Mouse (Mus musculus) forebrain, embryonic 15.5 days (tissue): Measurements from ENCODE around the gene Rbfox1. TPM values are rescaled to one million over a fixed set of nuclear protein-coding genes. Genes with fewer than 3 reads are reported as not detected.

Experiments used
- ATAC-seq: fragments of 200-750 bp; cut with Nextera tagmentation; replicated peaks from 2 replicates; pipeline ENCODE4 v1.8.0; 2017; ENCODE audit warnings: mild to moderate bottlenecking, moderate TSS enrichment, moderate library complexity
- H3K27ac ChIP-seq: fragments of 300-500 bp; sonication (generic); replicated peaks from 2 replicates; pipeline ENCODE4 v1.5.1; 2015; ENCODE audit warnings: mild to moderate bottlenecking, inconsistent platforms
- H3K27me3 ChIP-seq: fragments of 300-500 bp; sonication (generic); 2 replicates; pipeline ENCODE4 v1.6.1; 2015; ENCODE audit warnings: inconsistent platforms
- H3K36me3 ChIP-seq: fragments of 300-500 bp; sonication (generic); 2 replicates; pipeline ENCODE4 v1.6.1; 2015; ENCODE audit warnings: mild to moderate bottlenecking, inconsistent platforms
- H3K4me1 ChIP-seq: fragments of 300-500 bp; sonication (generic); 2 replicates; pipeline ENCODE4 v1.6.1; 2015; ENCODE audit warnings: inconsistent platforms
- H3K4me2 ChIP-seq: fragments of 300-500 bp; sonication (generic); replicated peaks from 2 replicates; pipeline ENCODE4 v1.6.1; 2015; ENCODE audit warnings: mild to moderate bottlenecking, inconsistent platforms
- H3K4me3 ChIP-seq: fragments of 300-500 bp; sonication (generic); 2 replicates; pipeline ENCODE4 v1.5.1; 2015; ENCODE audit warnings: mild to moderate bottlenecking, inconsistent platforms
- H3K9ac ChIP-seq: fragments of 300-500 bp; sonication (generic); replicated peaks from 2 replicates; pipeline ENCODE4 v1.6.1; 2015; ENCODE audit warnings: mild to moderate bottlenecking, inconsistent platforms
- H3K9me3 ChIP-seq: fragments of 300-500 bp; sonication (generic); 2 replicates; pipeline ENCODE4 v1.6.1; 2016; ENCODE audit warnings: inconsistent platforms
- WGBS: fragments of 180-500 bp; shearing (Covaris S2); methylation state at CpG from one replicate; pipeline ENCODE4 v1.1.7; 2015; ENCODE audit warnings: mixed read lengths; 5-methylcytosine and 5-hydroxymethylcytosine counted together
- polyA plus RNA-seq: library from polyadenylated mRNA; unstranded; fragments of >200 nt; fragmentation: Nextera tagmentation; extraction: Ambion mirVana; gene quantifications from 2 replicates; pipeline ENCODE4 v1.2.1, GENCODE M21; 2015

Rbfox1 gene
- polyA plus RNA-seq, 1 experiment from 2014 or later, result 173 TPM

DNA sequence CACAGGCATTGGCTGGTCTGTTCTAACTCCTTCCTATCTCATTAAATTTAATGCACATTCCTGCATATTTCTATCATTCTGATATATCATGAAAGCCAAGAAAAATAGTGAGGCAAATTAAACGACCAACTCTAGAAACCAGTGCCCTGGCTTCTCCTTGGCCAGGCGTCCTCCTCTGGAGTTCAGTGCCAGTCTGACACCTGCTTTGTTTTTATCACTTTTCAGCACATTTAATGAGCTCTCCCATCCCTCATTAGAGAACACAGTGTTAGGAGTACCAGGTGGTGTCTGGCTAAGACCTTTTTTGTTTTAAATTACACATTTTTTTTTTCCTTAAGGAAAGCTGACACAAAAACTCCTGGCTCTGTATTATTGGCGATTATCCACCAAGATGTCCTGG is 1489.0 kb downstream of the Rbfox1 start:
- no peaks in the 10 kb centered on the region for H3K27me3 ChIP-seq
- H3K9ac ChIP-seq, result no peak overlapping the region
- peaks cover 9% of the 10 kb centered on the region for H3K4me1 ChIP-seq
- no peaks in the 10 kb centered on the region for H3K36me3 ChIP-seq
- no peak overlapping the region for H3K4me2 ChIP-seq
- H3K4me3 ChIP-seq, result no peak overlapping the region
- peak overlapping the region; percentile 78 for H3K27ac ChIP-seq
- no peaks in the 10 kb centered on the region for H3K9me3 ChIP-seq
- WGBS, result 21% methylated on average over 3 of the region's 3 CpGs
- peak; percentile 91 for ATAC-seq

DNA sequence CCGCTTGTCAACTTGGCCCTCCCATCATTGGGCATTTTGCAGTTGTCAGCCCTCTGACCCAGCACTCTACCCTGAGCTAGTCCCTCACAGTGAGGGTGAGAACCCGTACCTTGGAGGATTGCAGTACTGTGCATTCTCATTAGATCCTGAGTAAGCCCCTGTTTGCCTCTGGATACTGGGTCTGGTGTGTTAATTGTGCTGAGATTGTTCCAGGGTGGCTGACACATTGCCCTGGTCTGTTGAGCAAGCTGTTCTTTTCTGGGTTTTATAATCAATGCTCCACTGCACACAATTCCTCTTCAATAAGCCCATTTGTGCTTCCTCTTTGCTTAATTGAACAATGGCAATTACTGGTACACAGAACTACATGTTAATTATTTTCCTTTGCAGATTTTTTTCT is 1489.5 kb downstream of the Rbfox1 start:
- 12% methylated on average over 2 of the region's 2 CpGs for WGBS
- Histone ChIP-seq H3K27me3 (no peaks in the 10 kb centered on the region), H3K4me1 (peaks cover 9% of the 10 kb centered on the region), H3K9ac (no peak overlapping the region), H3K27ac (peak overlapping the region; percentile 78), H3K9me3 (no peaks in the 10 kb centered on the region), H3K4me2 (no peak overlapping the region), H3K36me3 (no peaks in the 10 kb centered on the region), H3K4me3 (no peak overlapping the region)
- ATAC-seq, result peak; percentile 86

DNA sequence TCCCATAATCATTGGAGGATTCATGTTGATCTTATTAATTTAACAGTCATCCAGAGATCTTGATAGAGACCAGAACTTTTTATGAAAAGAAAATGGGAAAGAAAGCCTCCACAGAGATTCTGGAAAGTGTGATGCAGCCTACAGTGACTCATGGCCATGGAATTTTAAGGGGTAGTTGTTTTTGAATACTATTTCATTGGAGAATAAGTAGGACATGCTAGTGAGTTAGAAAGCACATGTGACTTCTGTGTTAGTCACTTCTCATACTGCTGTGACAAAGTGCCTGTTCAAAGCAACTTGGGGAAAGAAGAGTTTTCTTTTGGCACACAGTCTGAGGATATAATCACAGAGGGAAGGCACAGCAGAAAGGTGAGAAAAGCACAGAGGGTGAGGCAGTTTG is 1510.9 kb downstream of the Rbfox1 start:
- H3K27ac ChIP-seq, result no peak overlapping the region
- no peaks in the 10 kb centered on the region for H3K36me3 ChIP-seq

DNA sequence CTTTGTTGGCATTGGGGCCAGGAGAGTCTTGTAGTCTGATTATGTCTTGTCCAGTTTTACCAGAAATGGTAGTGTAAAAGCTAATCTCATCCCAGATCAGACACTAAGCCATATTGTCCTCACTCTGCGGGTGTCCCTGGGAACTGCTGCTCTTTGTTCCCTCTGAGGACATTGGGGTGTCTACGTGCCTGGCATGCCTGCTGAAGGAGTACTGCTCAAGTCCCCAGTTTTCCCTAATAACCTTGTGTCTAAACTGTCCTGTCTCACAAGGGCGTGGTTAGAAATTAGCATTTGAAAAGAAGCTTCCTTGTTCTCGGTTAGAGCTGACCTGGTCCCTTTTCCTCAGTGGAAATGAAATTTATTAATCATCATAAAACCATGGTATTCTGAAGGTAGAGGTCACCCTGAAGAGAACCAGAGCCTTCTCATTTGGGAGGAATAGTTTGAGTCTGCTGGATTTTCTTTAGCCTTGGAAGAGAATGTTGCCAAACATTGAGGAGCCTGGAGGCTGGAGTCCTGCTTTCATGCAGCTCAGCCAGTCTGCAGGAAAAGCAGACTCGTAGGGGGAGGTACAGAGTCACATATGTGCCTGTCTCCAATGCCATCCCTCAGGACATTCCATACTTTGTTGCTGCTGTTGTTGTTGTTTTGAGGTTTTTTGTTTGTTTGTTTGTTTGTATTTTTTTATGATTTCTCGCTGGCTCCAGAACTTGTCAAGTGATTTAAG is 1519.8 kb downstream of the Rbfox1 start:
- no peak overlapping the region for H3K27ac ChIP-seq
- ATAC-seq, result 0 out of 2 replicates have a peak, but pooled peaks have one; percentile 32
- 11% methylated on average over 6 of the region's 6 CpGs for WGBS

More for the DNA sequence above, 1510.9 kb downstream of the Rbfox1 start:
- no peak for ATAC-seq
- Histone ChIP-seq H3K9ac (no peak overlapping the region), H3K4me2 (no peak overlapping the region), H3K4me1 (no peaks in the 10 kb centered on the region), H3K27me3 (no peaks in the 10 kb centered on the region), H3K4me3 (no peak overlapping the region), H3K9me3 (no peaks in the 10 kb centered on the region)

DNA sequence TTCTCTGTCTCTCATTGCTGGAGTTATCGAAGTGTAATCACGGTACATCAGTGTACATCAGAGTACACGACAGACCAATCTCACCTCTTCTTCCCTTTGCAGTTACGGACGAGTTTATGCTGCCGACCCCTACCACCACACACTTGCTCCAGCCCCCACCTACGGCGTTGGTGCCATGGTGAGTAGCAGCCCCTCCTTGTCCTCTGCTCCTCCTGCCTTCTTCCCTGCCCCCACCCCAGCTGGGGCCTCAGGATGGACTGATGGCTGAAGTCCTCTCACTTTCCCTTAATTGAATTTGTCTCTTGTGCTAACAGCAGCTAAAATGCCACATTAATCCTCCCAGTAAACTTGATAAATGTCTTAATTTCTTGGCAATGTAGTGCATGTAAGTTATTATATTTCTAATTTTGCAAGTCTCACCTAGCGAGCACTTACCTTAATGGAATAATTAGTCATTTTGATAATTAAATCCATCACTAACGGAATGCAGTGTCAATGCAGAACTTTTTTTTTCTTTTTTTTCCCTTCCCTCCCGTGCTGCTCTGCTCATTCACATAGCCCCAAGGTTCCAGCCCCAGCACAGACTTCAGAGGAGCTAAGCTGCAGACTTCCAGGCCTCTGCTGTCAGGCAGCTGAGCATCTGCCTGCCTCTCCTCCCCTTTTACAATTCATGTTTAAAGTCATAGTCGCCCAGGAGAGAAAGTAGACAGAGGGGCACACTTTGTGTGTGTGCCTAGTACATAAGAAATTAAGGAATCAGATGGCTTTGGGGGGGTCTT is 1522.9 kb downstream of the Rbfox1 start:
- no peaks in the 10 kb centered on the region for H3K27me3 ChIP-seq
- H3K4me1 ChIP-seq, result peaks cover 11% of the 10 kb centered on the region
- H3K4me2 ChIP-seq, result no peak overlapping the region
- 48% methylated on average over 12 of the region's 12 CpGs for WGBS
- no peak overlapping the region for H3K27ac ChIP-seq
- no peak for ATAC-seq
- no peak overlapping the region for H3K9ac ChIP-seq
- no peak overlapping the region for H3K4me3 ChIP-seq
- H3K9me3 ChIP-seq, result no peaks in the 10 kb centered on the region
- no peaks in the 10 kb centered on the region for H3K36me3 ChIP-seq

More for the DNA sequence above, 1519.8 kb downstream of the Rbfox1 start:
- Histone ChIP-seq H3K4me2 (no peak overlapping the region), H3K36me3 (no peaks in the 10 kb centered on the region), H3K9me3 (no peaks in the 10 kb centered on the region), H3K9ac (no peak overlapping the region), H3K4me1 (peaks cover 11% of the 10 kb centered on the region), H3K27me3 (no peaks in the 10 kb centered on the region), H3K4me3 (no peak overlapping the region)

DNA sequence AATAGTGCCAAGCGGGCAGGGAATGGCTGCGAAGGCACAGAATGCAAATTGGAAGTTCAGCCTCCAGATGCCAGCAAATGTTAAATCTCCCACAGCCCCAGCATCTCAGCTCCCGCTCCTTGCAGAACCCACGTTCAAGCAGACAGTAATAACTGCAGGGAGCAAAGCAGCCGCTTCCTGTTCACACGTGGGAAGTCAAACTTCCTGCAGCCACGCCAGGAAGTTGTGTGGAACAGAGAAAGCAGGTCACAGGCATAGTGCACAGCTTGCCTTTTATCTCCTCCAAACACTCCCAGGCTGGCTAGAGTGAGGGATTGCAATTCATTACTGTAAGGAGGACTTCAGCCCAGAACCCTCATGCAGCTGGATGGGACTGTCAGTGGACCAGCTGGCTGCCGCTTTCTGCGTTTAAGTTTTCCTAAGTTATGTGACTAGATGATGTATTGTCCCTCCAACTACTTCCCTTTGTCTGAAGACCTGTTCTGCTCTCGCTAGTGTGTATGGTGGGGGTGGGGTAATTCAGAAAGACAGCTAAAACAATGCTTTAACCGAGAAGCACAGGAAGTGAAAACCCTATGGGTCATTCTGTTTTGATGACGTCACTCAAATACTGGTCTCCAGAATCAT is 1534.6 kb downstream of the Rbfox1 start:
- no peaks in the 10 kb centered on the region for H3K27me3 ChIP-seq
- no peak overlapping the region for H3K27ac ChIP-seq
- peaks cover 11% of the 10 kb centered on the region; the same call in 1 of the 2 replicates for H3K4me1 ChIP-seq
- H3K4me3 ChIP-seq, result no peak overlapping the region
- H3K9me3 ChIP-seq, result no peaks in the 10 kb centered on the region
- peak; percentile 35; the same call in 1 of the 2 replicates for ATAC-seq
- H3K4me2 ChIP-seq, result no peak overlapping the region; the same call in 1 of the 2 replicates
- H3K9ac ChIP-seq, result no peak overlapping the region
- WGBS, result 27% methylated on average over 12 of the region's 12 CpGs
- no peaks in the 10 kb centered on the region for H3K36me3 ChIP-seq

DNA sequence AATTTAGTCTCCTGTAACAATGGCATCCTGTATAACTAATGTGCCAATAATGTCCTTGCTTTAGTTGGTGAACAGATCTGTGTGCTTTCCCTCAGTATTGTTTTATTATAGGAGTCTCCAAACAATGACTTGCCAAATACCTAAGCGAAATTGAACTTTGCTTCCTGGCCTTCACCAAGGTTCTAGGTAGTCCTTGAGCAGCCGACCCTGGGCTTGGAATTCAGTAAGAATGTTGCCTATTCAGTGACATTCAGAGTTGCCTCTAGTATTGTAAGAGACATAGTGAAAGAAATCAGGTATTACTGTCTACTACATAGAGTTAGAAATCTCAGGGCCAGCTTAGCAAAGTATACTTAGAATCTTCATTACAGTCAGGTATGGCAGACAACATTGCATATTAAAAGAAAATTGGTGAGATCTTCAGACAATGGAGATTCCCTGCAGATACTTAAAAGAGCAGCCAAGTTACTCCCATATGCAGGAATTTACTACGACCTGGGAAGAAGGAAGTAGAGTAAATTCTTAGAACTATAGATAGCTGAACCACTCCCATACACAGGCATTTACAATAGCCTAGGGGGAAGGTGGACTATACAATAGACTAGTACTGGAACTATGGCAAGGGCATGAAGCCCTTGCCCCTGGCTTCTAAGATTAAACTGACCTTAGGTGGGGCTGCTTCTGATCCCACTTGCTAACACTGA is 1540.4 kb downstream of the Rbfox1 start:
- Histone ChIP-seq H3K4me2 (no peak overlapping the region), H3K4me3 (no peak overlapping the region), H3K9ac (no peak overlapping the region), H3K36me3 (no peaks in the 10 kb centered on the region), H3K9me3 (no peaks in the 10 kb centered on the region), H3K27ac (no peak overlapping the region), H3K4me1 (no peaks in the 10 kb centered on the region), H3K27me3 (no peaks in the 10 kb centered on the region)
- 84% methylated on average over 3 of the region's 3 CpGs for WGBS
- ATAC-seq, result no peak

DNA sequence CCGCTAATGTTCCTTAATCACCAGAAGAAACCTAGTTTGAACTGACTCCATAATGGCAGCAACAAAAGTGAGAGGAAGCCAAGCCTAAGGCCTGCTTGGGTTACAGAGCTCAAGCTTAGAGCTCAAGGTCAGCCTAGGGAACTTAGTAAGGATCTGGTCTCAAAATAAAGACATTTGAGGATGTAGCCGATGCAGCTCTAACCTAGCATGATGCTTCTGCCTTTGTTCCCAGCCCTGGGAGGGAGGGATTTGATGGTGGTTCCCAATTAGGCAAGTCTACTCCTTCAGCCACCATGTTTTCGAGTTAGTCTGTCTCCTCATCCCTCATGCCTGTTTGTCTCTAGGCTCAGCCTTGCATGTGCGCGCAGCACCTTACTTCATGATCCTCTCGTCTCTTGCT is 1548.1 kb downstream of the Rbfox1 start:
- Histone ChIP-seq H3K27me3 (no peaks in the 10 kb centered on the region), H3K9ac (no peak overlapping the region), H3K36me3 (no peaks in the 10 kb centered on the region), H3K27ac (no peak overlapping the region), H3K4me1 (no peaks in the 10 kb centered on the region), H3K4me3 (no peak overlapping the region), H3K9me3 (no peaks in the 10 kb centered on the region), H3K4me2 (no peak overlapping the region)
- ATAC-seq, result no peak
- WGBS, result 87% methylated on average over 6 of the region's 6 CpGs

DNA sequence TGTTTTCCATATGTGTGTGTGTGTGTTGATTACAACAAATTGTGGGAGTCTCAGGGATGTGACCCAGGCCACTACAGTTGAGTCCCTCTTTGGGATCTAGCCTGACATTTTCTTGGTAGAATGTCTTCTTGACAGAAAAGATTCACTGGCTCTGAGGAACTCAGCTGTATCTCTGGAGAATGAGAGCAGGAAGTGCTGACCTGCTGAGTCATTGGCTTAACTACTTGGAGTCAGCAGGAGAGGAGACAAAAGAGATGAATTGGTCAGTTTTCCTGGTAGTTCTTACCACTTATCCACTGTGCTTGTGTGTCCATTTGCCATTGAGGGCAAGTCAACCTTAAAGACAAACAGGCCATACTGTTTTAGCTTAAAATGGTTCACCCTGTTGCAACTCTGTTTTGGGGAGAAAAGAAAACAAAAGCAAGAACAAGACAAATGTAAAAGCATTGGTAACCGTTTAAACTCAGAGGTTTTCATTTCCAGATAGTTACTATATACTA is 1561.7 kb downstream of the Rbfox1 start:
- Histone ChIP-seq H3K4me3 (no peak overlapping the region), H3K36me3 (no peaks in the 10 kb centered on the region), H3K9ac (no peak overlapping the region), H3K27ac (peak overlapping the region; percentile 87), H3K4me1 (peaks cover 25% of the 10 kb centered on the region), H3K27me3 (no peaks in the 10 kb centered on the region), H3K4me2 (no peak overlapping the region), H3K9me3 (no peaks in the 10 kb centered on the region)
- WGBS, result 67% methylated on average over 1 of the region's 1 CpGs
- ATAC-seq, result no peak

DNA sequence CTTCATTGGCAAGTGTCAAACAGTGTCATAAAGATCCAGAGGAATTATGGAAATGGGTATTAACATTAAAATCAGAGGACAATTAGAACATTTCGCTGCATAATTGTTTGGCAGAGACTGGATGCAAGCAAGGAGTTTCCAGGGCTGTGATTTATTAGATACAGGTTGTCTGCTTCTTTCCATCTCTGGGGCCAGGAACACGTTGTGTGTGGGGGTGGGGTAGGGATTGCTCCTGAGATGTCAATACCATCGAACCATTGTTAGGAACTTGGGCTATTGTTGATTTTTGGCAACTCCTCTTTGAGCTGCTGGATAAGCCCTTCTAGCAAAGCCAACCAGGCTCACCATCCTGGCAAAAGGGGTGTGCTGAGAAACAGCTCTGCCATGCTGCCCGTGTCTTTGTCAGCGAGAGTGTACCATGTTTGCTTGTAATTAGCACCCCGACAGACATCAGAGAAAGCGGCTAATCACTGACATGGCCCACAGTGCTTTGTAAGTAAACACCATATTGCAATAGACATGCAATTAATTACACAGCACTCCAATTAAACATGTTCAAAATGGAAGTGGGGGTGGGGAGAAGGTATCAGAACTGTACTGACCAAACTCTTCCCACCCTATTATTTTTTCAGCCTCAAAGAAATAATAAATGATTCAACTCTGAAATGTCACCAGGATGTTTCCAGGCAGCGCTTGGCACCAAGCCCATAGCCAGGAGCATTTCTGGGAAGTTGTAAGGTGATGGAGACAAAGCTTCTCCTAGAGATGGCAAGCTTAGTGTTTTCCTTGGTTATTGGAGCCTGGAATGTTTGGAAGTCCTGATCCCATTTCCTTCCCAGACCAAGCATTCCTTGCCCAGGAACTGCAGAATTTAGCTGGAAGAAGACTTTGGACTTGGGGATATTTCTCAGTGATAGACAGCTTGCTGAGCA is 1562.8 kb downstream of the Rbfox1 start:
- ATAC-seq, result peak; percentile 96
- Histone ChIP-seq H3K36me3 (no peaks in the 10 kb centered on the region), H3K9me3 (no peaks in the 10 kb centered on the region), H3K9ac (no peak overlapping the region), H3K4me1 (peaks cover 25% of the 10 kb centered on the region), H3K4me3 (no peak overlapping the region), H3K27me3 (no peaks in the 10 kb centered on the region), H3K27ac (peak overlapping the region; percentile 87), H3K4me2 (no peak overlapping the region)
- WGBS, result 17% methylated on average over 8 of the region's 8 CpGs

DNA sequence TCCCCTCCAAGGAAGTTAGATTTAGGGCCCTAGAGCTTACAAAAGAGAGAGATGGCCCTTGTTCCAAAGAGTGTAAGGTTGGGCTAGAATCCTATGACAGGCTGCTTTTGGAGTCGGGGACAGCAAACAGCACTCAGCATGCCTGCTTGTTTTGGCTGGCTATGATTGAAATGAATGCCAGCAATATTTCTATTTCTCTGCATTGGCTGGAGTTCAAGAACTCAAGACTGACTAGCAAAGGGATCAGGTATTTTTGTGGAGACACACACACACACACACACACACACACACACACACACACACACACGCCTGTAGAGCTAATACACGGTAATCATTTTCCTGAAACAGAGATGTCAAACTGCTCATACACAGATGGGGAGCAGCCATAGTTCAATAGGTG is 1566.0 kb downstream of the Rbfox1 start:
- 0 out of 2 replicates have a peak overlapping the region, but pooled peaks have one; percentile 40 for H3K27ac ChIP-seq
- WGBS, result 74% methylated on average over 3 of the region's 3 CpGs
- no peaks in the 10 kb centered on the region for H3K36me3 ChIP-seq
- no peak overlapping the region for H3K4me3 ChIP-seq
- no peak for ATAC-seq
- no peak overlapping the region for H3K4me2 ChIP-seq
- H3K27me3 ChIP-seq, result no peaks in the 10 kb centered on the region
- peaks cover 25% of the 10 kb centered on the region for H3K4me1 ChIP-seq
- no peaks in the 10 kb centered on the region for H3K9me3 ChIP-seq
- H3K9ac ChIP-seq, result no peak overlapping the region
